Mouse (Mus musculus) liver, embryonic 14.5 days (tissue): ENCODE measurements around the gene Ptcra.

ENCODE experiments used
- CTCF ChIP-seq: IDR thresholded peaks from 2 replicates; pipeline ENCODE4 v1.5.1; 2016; ENCODE audit warnings: antibody characterized with exemption, low read depth, control low read depth
- EP300 ChIP-seq: IDR thresholded peaks from 2 replicates; pipeline ENCODE4 v1.6.1; 2016; ENCODE audit warnings: antibody characterized with exemption, low read depth

GRCm38 (mm10) chr17:46758753-46759152 lies 4.8 kb downstream of the Ptcra start:
- TF ChIP-seq EP300 (no peak), CTCF (no peak)
